Mouse (Mus musculus): ENCODE measurements around the gene Racgap1. TPM values are rescaled to one million over a fixed set of nuclear protein-coding genes. Genes with fewer than 3 reads are reported as not detected.

The Racgap1 gene
- polyA plus RNA-seq (2017; shearing (Covaris generic)) = 10.4 TPM

GRCm38 (mm10) chr15:99651163-99651872 is at the start of gene Racgap1:
Gene Racgap1 (minus strand): TSS chr15:99651656.

DNA sequence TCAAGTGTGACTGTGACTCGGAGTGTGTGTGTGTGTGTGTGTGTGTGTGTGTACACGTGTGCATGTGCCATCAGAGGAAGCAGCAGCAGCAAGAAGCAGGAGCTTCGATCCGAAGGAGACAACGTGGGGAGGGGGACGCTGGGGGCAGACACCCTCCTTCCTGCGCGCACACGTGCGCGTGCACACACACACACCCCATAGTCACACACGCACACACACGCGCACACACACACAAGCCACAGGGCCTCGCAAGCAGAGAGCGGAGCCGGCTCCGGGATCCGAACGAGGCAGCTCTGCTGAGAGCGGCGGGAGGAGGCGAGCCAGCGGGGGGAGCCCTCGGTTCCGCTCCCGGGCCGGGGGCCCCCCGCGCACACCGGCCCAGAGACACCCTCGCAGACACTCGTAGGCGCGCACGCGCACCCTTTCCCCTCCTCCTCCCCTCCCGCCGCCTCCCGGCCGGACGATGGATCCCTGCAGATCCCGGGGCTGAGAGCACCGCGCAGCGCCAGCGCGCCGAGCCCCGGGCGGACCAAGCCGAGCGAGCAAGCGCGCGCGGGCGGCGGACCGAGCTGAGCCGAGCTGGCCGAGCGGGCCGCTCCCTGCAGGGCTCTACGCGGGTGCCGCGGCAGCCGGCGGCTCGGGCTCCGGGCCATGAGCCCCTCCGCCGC is 18.8 kb upstream of the Racgap1 start, which contains the start of gene Asic1:
Asic1 (plus strand) TSS at position 215 of the 668 bp plus-strand sequence.

GRCm38 (mm10) chr15:99600986-99601822 is 50.3 kb downstream of the Racgap1 start, which contains the start of gene Aqp6:
Gene Aqp6 (plus strand): TSS chr15:99601400.

GRCm38 (mm10) chr15:99590429-99591084 is 60.9 kb downstream of the Racgap1 start, which contains the start of gene Aqp5:
Gene Aqp5 (plus strand): TSS chr15:99590782.

DNA sequence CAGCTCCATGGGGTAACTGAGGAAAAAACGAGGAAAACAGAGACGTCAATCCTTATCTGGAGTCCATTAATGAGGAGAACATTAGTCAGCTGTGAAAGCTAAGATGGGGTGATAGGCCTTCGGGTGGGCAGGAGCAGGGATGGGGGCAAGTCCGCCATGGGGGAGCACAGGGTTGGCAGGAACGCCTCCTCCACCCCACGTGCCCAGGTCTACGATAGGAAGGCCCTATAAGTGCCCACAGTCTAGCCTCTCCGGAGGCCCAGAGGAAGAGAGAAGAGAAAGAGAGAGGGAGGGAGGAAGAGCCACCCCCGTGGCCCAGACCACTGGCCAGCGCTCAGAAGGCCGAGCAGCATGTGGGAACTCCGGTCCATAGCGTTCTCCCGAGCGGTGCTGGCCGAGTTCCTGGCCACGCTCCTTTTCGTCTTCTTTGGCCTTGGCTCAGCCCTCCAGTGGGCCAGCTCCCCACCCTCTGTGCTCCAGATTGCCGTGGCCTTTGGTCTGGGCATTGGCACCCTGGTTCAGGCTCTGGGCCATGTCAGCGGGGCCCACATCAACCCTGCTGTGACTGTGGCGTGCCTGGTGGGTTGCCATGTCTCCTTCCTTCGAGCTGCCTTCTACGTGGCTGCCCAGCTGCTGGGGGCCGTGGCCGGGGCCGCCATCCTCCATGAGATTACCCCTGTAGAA is 72.5 kb downstream of the Racgap1 start, which contains the start of gene Aqp2:
Aqp2 (plus strand) TSS at position 254 of the 684 bp plus-strand sequence.

Other genes starting within 250 kb of the Racgap1 start
- 9.1 TPM for gene Nckap5l, start 193.9 kb downstream of the Racgap1 start, polyA plus RNA-seq (2017; shearing (Covaris generic))
- 8.4 TPM for gene Bcdin3d, start 176.9 kb downstream of the Racgap1 start, polyA plus RNA-seq (2017; shearing (Covaris generic))
- not detected for gene Faim2, start 123.5 kb downstream of the Racgap1 start, polyA plus RNA-seq (2017; shearing (Covaris generic))
- not detected for gene Aqp2, start 72.6 kb downstream of the Racgap1 start, polyA plus RNA-seq (2017; shearing (Covaris generic))
- gene Aqp5, start 60.9 kb downstream of the Racgap1 start, polyA plus RNA-seq (2017; shearing (Covaris generic)) = not detected
- gene Aqp6, start 50.3 kb downstream of the Racgap1 start, polyA plus RNA-seq (2017; shearing (Covaris generic)) = not detected
- 0.61 TPM for gene Asic1, start 18.7 kb upstream of the Racgap1 start, polyA plus RNA-seq (2017; shearing (Covaris generic))
- 24.9 TPM for gene Smarcd1, start 50.5 kb upstream of the Racgap1 start, polyA plus RNA-seq (2017; shearing (Covaris generic))
- gene Gm17349, start 53.8 kb upstream of the Racgap1 start, polyA plus RNA-seq (2017; shearing (Covaris generic)) = not detected
- not detected for gene Gpd1, start 65.9 kb upstream of the Racgap1 start, polyA plus RNA-seq (2017; shearing (Covaris generic))
- gene Cox14, start 74.0 kb upstream of the Racgap1 start, polyA plus RNA-seq (2017; shearing (Covaris generic)) = 115 TPM
- gene Cers5, start 121.2 kb upstream of the Racgap1 start, polyA plus RNA-seq (2017; shearing (Covaris generic)) = 64.6 TPM
- 0.54 TPM for gene Lima1, start 223.8 kb upstream of the Racgap1 start, polyA plus RNA-seq (2017; shearing (Covaris generic))

Measured in effector memory CD4-positive, alpha-beta T cell, adult 5 months (primary cell).